Mouse (Mus musculus): ENCODE measurements around the gene Msh4. TPM values are rescaled to one million over a fixed set of nuclear protein-coding genes. Genes with fewer than 3 reads are reported as not detected.

Gene Msh4
- 0.02 and 0.04 TPM in 2 replicates for polyA plus RNA-seq (2012; rRNA removed)

DNA sequence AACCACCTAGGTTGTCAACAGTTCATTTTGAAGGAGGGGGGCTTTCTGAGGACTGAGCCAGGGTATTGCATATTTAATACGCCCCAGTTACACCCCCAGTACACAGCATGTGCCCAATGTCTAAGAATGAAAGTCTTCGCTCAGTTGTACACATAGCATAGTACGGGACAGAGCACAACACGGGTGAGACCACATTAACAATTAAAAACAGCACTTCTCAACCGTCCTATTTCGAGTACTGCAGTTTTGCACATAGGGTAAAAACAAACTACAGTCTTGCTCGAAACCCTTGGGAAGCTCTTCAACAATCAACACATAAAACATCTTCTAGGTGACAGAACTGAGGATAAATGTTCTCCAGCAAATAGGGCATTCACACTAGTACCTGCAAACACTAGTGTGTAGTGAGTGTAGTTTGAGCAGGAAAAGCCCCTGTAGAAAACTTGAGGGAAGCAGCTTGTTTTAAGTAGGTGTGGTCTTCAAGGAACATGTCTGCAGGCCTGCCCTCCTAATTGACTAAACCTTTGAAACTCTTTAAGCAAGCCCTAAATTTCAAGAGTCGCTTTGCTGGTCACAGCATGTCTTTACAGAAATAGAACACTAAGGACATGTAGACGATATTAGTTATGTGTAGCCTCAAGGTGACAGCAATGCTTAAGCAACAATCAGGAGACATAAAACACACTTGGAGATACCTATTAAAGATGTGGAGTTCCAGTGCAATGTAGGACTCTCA, at the start of gene Msh4:
Gene Msh4 (minus strand): TSS at position 3 of the 736 bp plus-strand sequence.
- WGBS, result 79% methylated on average over 9 of the region's 9 CpGs
- no peak for DNase-seq (ENCODE audit: low read depth, low spot score)

- DNase-seq (ENCODE audit: low read depth, low spot score), result no peak
- 66% methylated on average over 2 of the region's 2 CpGs for WGBS
These were observed 42.2 kb upstream of the Msh4 start for GRCm38 (mm10) chr3:153948176-153948575.

GRCm38 (mm10) chr3:153947271-153947670, 41.3 kb upstream of the Msh4 start:
- no peak for DNase-seq (ENCODE audit: low read depth, low spot score)
- WGBS, result 69% methylated on average over 4 of the region's 4 CpGs

- under 1% methylated on average over 41 of the region's 41 CpGs for WGBS
- peak; percentile 93 for DNase-seq (ENCODE audit: low read depth, low spot score)
These were observed 38.5 kb upstream of the Msh4 start, which contains the start of gene Acadm for GRCm38 (mm10) chr3:153944335-153944990. TSS of gene Acadm (minus strand) at chr3:153944632.

DNA sequence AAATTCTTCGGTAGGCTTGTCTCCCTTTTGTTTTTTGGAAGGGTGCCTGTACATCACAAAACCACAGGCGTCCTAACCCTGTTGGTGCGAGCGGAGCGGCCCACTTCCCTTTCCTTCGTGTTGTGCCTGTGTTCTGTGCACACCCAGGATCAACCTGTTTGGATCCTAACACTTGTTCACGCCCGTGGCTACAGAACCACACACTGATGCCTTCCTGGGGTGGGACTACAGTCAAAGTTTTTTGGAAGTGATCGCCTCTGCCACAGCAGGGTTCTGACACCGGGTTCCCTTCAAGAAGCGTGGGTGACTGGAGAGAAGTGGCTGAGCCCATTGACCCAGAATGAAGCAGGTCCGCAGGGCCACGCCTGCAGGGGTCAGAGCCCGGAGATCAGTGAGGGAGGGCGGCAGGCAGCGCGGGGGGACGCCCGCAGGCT, 38.0 kb upstream of the Msh4 start:
- WGBS, result under 1% methylated on average over 19 of the region's 19 CpGs
- peak; percentile 31 for DNase-seq (ENCODE audit: low read depth, low spot score)

- peak; percentile 46 for DNase-seq (ENCODE audit: low read depth, low spot score)
- WGBS, result 15% methylated on average over 12 of the region's 12 CpGs
These were observed 37.2 kb upstream of the Msh4 start for GRCm38 (mm10) chr3:153943003-153943640.

DNA sequence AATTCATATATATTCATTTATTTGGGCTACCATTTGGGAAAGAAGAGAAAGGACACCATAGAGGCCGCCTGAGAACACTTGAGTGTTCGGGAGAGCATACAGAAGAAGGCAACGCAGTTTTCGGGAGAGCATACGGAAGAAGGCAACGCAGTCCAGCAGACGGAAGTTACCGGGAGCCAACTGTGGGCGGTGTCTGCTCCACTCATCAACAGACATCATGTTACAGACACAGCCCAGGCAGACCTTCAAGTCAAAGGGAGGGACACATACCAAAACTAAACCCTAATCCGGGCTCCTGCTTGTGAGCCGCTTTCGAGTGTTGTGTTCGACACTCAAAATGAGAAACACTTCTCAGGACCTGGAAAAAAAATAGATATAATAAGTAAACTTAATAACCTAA, 35.7 kb upstream of the Msh4 start:
- DNase-seq (ENCODE audit: low read depth, low spot score), result no peak
- 95% methylated on average over 13 of the region's 13 CpGs for WGBS

GRCm38 (mm10) chr3:153940486-153940885, 34.5 kb upstream of the Msh4 start:
- 86% methylated on average over 9 of the region's 9 CpGs for WGBS
- DNase-seq (ENCODE audit: low read depth, low spot score), result no peak

- DNase-seq (ENCODE audit: low read depth, low spot score), result no peak
- 85% methylated on average over 8 of the region's 8 CpGs for WGBS
These were observed 34.1 kb upstream of the Msh4 start for GRCm38 (mm10) chr3:153940021-153940420.

- no peak for DNase-seq (ENCODE audit: low read depth, low spot score)
- WGBS, result 91% methylated on average over 17 of the region's 17 CpGs
These were observed 31.3 kb upstream of the Msh4 start for GRCm38 (mm10) chr3:153937116-153937810.

DNA sequence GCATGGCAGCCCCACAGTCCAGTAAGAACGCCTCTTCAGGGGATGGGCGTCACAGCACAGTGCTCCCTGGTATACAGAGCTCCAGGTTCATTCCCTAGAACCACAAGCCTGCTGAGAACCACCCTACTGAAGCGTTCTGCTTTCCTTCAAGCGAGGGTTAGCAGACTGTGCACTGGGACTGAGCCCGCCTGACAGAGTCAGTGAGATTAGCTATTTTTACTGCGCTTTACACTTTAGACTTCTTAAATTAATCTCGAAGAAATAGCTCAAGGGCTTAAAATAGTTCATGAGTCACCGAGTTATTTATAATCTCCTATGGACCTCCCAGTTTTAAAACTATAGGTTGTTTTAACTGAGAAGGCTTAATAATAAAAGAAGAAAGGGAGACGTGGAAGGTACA, 29.9 kb upstream of the Msh4 start:
- WGBS, result 82% methylated on average over 9 of the region's 9 CpGs
- DNase-seq (ENCODE audit: low read depth, low spot score), result no peak

DNA sequence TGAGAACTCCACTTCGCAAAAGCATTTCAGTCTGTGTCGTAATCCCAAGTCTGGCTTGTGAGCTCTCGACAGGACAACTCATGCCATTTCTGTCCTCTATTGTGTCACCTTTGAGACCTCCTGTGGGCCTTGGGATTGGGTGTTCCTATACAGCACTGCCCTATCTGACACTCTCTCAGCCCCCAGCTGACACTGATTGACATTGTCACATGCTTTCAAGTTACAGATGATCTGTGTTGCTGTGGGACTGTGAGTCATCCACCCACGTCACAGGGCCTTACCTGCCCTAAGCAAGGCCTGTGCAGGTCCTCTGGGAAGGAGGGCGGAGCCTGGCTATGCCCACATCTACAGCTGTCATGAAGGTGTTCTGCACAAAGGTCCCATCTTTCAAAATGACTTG, 26.5 kb upstream of the Msh4 start:
- no peak for DNase-seq (ENCODE audit: low read depth, low spot score)
- 84% methylated on average over 5 of the region's 5 CpGs for WGBS

- no peak for DNase-seq (ENCODE audit: low read depth, low spot score)
- 85% methylated on average over 11 of the region's 11 CpGs for WGBS
These were observed 23.6 kb upstream of the Msh4 start for GRCm38 (mm10) chr3:153929526-153929925.

- 87% methylated on average over 7 of the region's 7 CpGs for WGBS
- DNase-seq (ENCODE audit: low read depth, low spot score), result no peak
These were observed 20.4 kb upstream of the Msh4 start for GRCm38 (mm10) chr3:153926333-153926732.

DNA sequence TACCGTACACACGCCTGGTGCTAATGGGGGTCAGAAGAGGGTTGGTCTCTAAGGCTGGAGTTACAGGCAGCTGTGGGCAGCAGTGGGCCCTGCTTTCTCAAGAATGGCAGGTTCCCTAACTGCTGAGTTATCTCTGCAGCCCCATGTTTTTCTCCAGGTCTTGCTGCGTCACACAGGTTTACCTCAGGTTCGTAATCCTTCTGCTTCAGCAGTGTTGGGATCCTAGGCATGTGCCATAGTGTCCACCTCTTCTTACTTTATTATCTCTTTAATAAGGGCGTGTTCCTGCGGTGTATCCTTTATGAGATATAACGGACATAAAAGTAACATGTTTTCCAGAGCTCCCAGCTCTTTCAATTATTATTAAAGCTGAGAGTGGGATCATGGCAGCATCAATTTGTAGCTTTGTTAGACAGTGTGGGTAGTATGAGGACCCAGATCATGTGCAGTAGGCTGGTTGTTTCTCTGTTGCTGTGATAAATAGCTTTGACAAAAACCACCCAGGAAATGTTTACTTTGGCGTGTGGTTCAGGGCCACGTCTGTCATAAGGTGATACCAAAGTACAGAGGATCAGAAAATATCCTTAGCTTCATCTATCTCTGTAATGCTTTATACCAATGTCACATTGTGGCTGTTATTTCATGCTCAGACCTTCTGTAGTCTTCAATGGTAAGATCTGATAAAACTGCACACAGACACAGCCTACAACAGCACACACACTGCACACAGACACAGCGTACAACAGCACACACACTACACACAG, 15.4 kb upstream of the Msh4 start:
- WGBS, result 67% methylated on average over 10 of the region's 10 CpGs
- DNase-seq (ENCODE audit: low read depth, low spot score), result no peak

DNA sequence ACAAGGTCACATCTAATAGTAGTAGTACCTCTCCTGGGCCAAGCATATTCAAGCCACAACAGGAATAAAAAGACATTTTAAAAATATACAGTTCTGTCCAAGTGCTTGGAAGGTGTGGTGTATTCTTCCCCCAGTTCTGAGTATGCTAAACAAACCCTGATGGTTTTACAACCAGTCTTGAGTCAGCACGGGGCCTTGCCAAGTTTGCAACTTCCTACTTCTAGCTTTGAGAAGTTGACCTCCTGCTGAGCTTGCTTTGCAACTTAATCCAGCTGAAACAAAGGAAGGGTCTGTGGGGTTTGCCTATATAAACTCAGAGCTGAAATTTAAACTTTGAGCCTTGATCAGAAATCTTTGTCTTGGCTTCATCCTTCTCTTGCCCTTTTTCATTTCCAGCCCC, 11.3 kb upstream of the Msh4 start:
- 2% methylated on average over 1 of the region's 1 CpGs for WGBS

DNA sequence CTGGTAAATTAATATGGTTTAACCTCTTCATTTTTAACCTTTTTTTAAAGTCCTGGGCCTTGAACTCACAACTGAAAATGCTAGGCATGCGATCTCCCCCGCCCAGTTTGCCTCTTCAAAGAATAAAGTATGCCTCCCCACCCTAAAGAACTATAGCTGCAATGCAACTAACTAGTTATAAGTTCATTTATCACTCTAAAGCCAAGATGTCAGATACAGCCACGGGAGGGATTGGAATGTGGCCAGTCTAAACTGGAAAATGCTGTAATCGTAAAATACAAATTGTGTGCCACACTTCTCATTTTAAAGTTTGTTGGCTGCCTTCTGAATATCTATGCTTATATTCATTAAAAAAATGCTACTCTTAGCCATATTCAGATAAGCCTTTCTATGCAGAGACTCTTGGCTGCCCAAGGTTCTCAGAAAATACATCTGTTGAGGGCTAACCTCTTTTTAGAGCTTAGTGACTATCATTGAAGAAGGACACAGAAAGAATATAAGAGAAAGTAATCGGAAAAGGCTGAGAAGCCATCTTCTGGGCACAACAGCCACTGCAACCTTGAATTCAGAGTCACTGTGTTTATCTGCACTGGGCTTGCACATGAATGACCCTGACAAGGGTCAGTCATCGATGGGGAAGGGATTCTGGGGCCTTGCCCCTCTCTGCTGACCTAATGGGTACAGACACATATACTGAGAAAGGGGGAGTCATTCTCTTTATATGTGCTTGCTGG, 7.7 kb upstream of the Msh4 start:
- no peak for DNase-seq (ENCODE audit: low read depth, low spot score)
- 22% methylated on average over 6 of the region's 6 CpGs for WGBS

More for the DNA sequence above, 11.3 kb upstream of the Msh4 start:
- peak; percentile 82 for DNase-seq (ENCODE audit: low read depth, low spot score)
